Mouse (Mus musculus) inflammation-experienced regulatory T-cells (primary cell): ENCODE measurements around the gene Phf21b. TPM values are rescaled to one million over a fixed set of nuclear protein-coding genes. Genes with fewer than 3 reads are reported as not detected.

Experiments
- polyA plus RNA-seq, 2 experiments: library from polyadenylated mRNA; unstranded; fragments of 100-300 nt; shearing (Covaris generic); gene quantifications; one replicate each; pipeline ENCODE4 v1.2.1; 2017

The Phf21b gene
- polyA plus RNA-seq = 1 to 10 TPM; 1.5 to 2.1 TPM

DNA sequence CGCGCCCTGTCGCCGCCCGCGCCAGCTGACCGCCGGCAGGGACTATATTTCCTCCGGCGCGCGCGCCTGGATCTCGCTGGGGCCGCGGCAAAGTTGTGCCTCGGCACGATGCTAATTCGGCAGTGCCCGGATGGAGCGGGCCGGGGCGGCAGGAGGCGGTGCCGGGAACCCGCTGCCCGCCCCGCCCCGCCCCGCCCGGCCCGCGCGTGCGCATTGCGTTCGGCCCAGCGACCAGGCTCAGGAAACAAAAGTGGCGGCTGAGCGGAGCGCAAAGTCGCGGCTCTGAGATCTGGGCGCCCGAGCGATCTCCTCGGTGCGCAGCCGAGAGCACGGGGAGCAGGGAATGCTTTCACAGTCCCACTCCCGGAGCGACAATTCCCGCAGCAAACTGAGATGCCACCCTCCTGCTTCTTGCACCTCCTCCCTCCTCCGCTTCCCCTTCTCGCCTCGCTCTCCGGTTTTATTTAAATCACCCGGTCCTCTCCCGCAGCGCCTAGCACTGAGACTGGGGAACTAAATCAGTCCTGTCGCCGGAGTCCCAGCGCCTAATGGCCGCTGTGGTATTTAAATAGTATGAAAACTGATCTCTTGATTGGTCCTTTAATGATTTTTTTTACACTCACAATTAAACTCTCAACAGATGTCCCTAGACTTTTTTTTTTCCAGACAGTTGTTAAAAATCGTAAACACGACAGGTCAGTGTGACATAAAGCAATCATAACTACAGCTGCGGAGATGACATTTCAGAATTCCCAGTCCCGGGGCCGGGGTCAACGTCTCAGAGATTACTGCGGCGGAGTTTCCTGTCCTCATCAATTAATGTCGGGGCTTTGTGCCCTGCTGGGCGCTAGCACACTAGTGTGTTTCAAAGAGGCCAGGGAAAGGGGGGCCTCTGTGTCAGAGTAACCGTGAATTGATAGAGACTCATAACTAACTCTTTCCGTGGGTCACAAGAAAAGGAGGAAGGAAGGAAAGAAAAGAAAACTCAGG is at the start of gene Phf21b:
Gene Phf21b (minus strand): TSS at position 44 of the 990 bp plus-strand sequence.

Other genes starting within 250 kb of the Phf21b start
- 1 to 10 TPM in 1 of 2 experiments, under 1 TPM in 1; 0.60 to 2.6 TPM for gene Prr5, start 186.4 kb downstream of the Phf21b start, polyA plus RNA-seq
- gene Arhgap8, start 136.0 kb downstream of the Phf21b start, polyA plus RNA-seq = under 1 TPM in 1 of 2 experiments, not detected in 1; 0.34 TPM
- gene Gm29666, start 64.0 kb upstream of the Phf21b start, polyA plus RNA-seq = under 1 TPM; 0.33 to 0.54 TPM
- 10 to 100 TPM; 41.7 to 55.2 TPM for gene Nup50, start 67.4 kb upstream of the Phf21b start, polyA plus RNA-seq
- gene 5031439G07Rik, start 132.5 kb upstream of the Phf21b start, polyA plus RNA-seq = 10 to 100 TPM; 12.3 to 14.7 TPM
- not detected for gene Upk3a, start 161.1 kb upstream of the Phf21b start, polyA plus RNA-seq
- gene Fam118a, start 172.9 kb upstream of the Phf21b start, polyA plus RNA-seq = 10 to 100 TPM; 37.8 to 49.3 TPM